14 mouse cellular contexts compared by ENCODE assay signal in genomic region chr17:31383320-31383719, GRCm38 (mm10). TPM values are rescaled to one million over a fixed set of nuclear protein-coding genes. Genes with fewer than 3 reads are reported as not detected.
DNase-seq lines count a peak whose midpoint lies in the region; ATAC-seq and TF ChIP-seq lines count a peak whose summit lies in the region.
"Had no signal": no experiment of that assay in that cellular context is flagged by ENCODE, and none has a peak within 500 bp of the region (broad histone marks: within the 10 kb centered on the region; RNA-seq: fewer than 3 reads in every experiment).

No protein-coding gene starts in this region.

- 69% methylated on average over 6 of the region's 6 CpGs for WGBS in kidney, embryonic 16.5 days
- 36% methylated on average over 6 of the region's 6 CpGs for WGBS in intestine, postnatal 0 days
- WGBS in liver, postnatal 0 days (ENCODE audit: insufficient replicate concordance) = 47% methylated on average over 6 of the region's 6 CpGs

- H3K27me3 ChIP-seq in kidney, embryonic 16.5 days (ENCODE audit: insufficient read depth, low read length) = no peaks in the 10 kb centered on the region
- H3K27me3 ChIP-seq in intestine, postnatal 0 days (replicated peaks; ENCODE audit: control insufficient read depth, insufficient read depth, low read length) = no peaks in the 10 kb centered on the region
- H3K27me3 ChIP-seq in liver, postnatal 0 days (ENCODE audit: insufficient read depth, low read length) = peaks cover 15% of the 10 kb centered on the region; the same call in 1 of the 2 replicates

- peak; percentile 67 for TF ChIP-seq CTCF in intestine, postnatal 0 days (IDR thresholded peaks at IDR 0.05; ENCODE audit: low read depth)
- peak; percentile 44 for TF ChIP-seq CTCF in liver, postnatal 0 days (IDR thresholded peaks at IDR 0.05; ENCODE audit: low read depth)

- no peak for ATAC-seq in kidney, embryonic 16.5 days (ENCODE audit: low FRiP score, low TSS enrichment)
- peak; percentile 52 for ATAC-seq in intestine, postnatal 0 days
- ATAC-seq in liver, postnatal 0 days = peak; percentile 66

- no peaks in the 10 kb centered on the region for H3K9me3 ChIP-seq in kidney, embryonic 16.5 days (ENCODE audit: low read length)
- H3K9me3 ChIP-seq in intestine, postnatal 0 days (ENCODE audit: control insufficient read depth) = no peaks in the 10 kb centered on the region
- no peaks in the 10 kb centered on the region for H3K9me3 ChIP-seq in liver, postnatal 0 days (ENCODE audit: low read length)
- H3K9me3 ChIP-seq: embryonic facial prominence, embryonic 13.5 days; heart, embryonic 13.5 days; limb, embryonic 13.5 days had no signal

- DNase-seq in kidney, adult 11 months = peak; percentile 76
- peak; percentile 53 for DNase-seq in kidney, postnatal 10 days
- DNase-seq in liver, postnatal 0 days = peak; percentile 48
- DNase-seq in gastrocnemius, postnatal 14 days = no peak
- DNase-seq in gastrocnemius, postnatal 36 days = no peak
- DNase-seq: midbrain, embryonic 14.5 days; thymus, postnatal 4 days had no signal

- no peak overlapping the region for H3K4me2 ChIP-seq in kidney, embryonic 16.5 days (replicated peaks; ENCODE audit: low read depth, low read length)
- H3K4me2 ChIP-seq in intestine, postnatal 0 days (replicated peaks; ENCODE audit: low read depth) = no peak overlapping the region
- 0 out of 2 replicates have a peak overlapping the region, but pooled peaks have one; percentile 23 for H3K4me2 ChIP-seq in liver, postnatal 0 days (ENCODE audit: low read depth, low read length)
- H3K4me2 ChIP-seq: embryonic facial prominence, embryonic 13.5 days; heart, embryonic 13.5 days; limb, embryonic 13.5 days had no signal

- no peaks in the 10 kb centered on the region for H3K36me3 ChIP-seq in kidney, embryonic 16.5 days (ENCODE audit: insufficient read depth, low read length)
- H3K36me3 ChIP-seq in intestine, postnatal 0 days (ENCODE audit: control insufficient read depth, insufficient read depth) = no peaks in the 10 kb centered on the region
- no peaks in the 10 kb centered on the region for H3K36me3 ChIP-seq in liver, postnatal 0 days (replicated peaks; ENCODE audit: insufficient read depth, low read length)
- H3K36me3 ChIP-seq: embryonic facial prominence, embryonic 13.5 days; G1E; heart, embryonic 13.5 days; limb, embryonic 13.5 days had no signal

- intact Hi-C loops in gastrocnemius, postnatal 14 days (cut with DNase I; ENCODE audit: low total_unique reads) = loop anchor here (10.0 kb wide), 1 partner anchor 281 kb away; no protein-coding TSS in a partner anchor
- intact Hi-C loops in gastrocnemius, postnatal 36 days (cut with DNase I) = no loop called here

- H3K4me1 ChIP-seq in kidney, embryonic 16.5 days (ENCODE audit: insufficient read depth, low read length) = peaks cover 33% of the 10 kb centered on the region
- 0 out of 2 replicates have a peak, but pooled peaks cover 2% of the 10 kb centered on the region for H3K4me1 ChIP-seq in intestine, postnatal 0 days (replicated peaks; ENCODE audit: control insufficient read depth, insufficient read depth, low read length)
- H3K4me1 ChIP-seq in liver, postnatal 0 days (ENCODE audit: insufficient read depth) = peaks cover 14% of the 10 kb centered on the region

- no peak overlapping the region for H3K4me3 ChIP-seq in kidney, embryonic 16.5 days (ENCODE audit: low read length)
- no peak overlapping the region for H3K4me3 ChIP-seq in intestine, postnatal 0 days (ENCODE audit: low read depth, low read length)
- no peak overlapping the region for H3K4me3 ChIP-seq in liver, postnatal 0 days (ENCODE audit: low read depth, low read length)
- H3K4me3 ChIP-seq: embryonic facial prominence, embryonic 13.5 days; heart, embryonic 13.5 days; limb, embryonic 13.5 days had no signal

- TF ChIP-seq EP300 in liver, postnatal 0 days (IDR thresholded peaks at IDR 0.05; ENCODE audit: low read depth) = no peak

- no peak overlapping the region for H3K9ac ChIP-seq in kidney, embryonic 16.5 days (replicated peaks; ENCODE audit: low read length)
- H3K9ac ChIP-seq in intestine, postnatal 0 days (ENCODE audit: low read depth, low read length) = no peak overlapping the region
- H3K9ac ChIP-seq in liver, postnatal 0 days (replicated peaks) = no peak overlapping the region
- H3K9ac ChIP-seq: embryonic facial prominence, embryonic 13.5 days; heart, embryonic 13.5 days; limb, embryonic 13.5 days had no signal

- no peak overlapping the region for H3K27ac ChIP-seq in kidney, embryonic 16.5 days (ENCODE audit: low read length)
- H3K27ac ChIP-seq in intestine, postnatal 0 days (ENCODE audit: low read depth, low read length) = peak overlapping the region; percentile 41; the same call in 1 of the 2 replicates
- H3K27ac ChIP-seq in liver, postnatal 0 days (ENCODE audit: low read depth) = no peak overlapping the region
- H3K27ac ChIP-seq: embryonic facial prominence, embryonic 13.5 days; heart, embryonic 13.5 days; limb, embryonic 13.5 days; macrophage had no signal

RNA-seq across cellular contexts. Expression of gene Pde9a, which starts 2.7 kb away (rescaled TPM):
- 34.9 and 36.5 TPM in 2 replicates for polyA plus RNA-seq in kidney, embryonic 16.5 days (2015; fragmentation: Nextera tagmentation; extraction: Ambion mirVana)
- polyA plus RNA-seq in intestine, postnatal 0 days (2015; fragmentation: Nextera tagmentation; extraction: Ambion mirVana) = 58.8 and 59.8 TPM in 2 replicates
- polyA plus RNA-seq in liver, postnatal 0 days (2015; fragmentation: Nextera tagmentation; extraction: Ambion mirVana) = 5.7 and 7.6 TPM in 2 replicates
- 1 to 10 TPM; 4.5 to 6.5 TPM for total RNA-seq in gastrocnemius, postnatal 14 days (2021)
- 1 to 10 TPM; 1.5 to 2.5 TPM for total RNA-seq in gastrocnemius, postnatal 36 days (2021)
- polyA plus RNA-seq: G1E, macrophage had no signal

Comparison
In these comparisons a context has a peak if more than half of its experiments do, and no peak if none do; other contexts are left out.
1. DNase-seq: peak in kidney, adult 11 months (single experiment), kidney, postnatal 10 days (single experiment) and liver, postnatal 0 days (single experiment); none in gastrocnemius, postnatal 14 days (single experiment) and gastrocnemius, postnatal 36 days (0 of 2).